Mouse (Mus musculus) neural tube, embryonic 15.5 days (tissue): ENCODE results near the gene Ncf1. TPM values are rescaled to one million over a fixed set of nuclear protein-coding genes. Genes with fewer than 3 reads are reported as not detected.

Experiments
- ATAC-seq: fragments of 200-750 bp; cut with Nextera tagmentation; 2 replicates; pipeline ENCODE4 v1.8.0; 2017; ENCODE audit warnings: mild to moderate bottlenecking, moderate TSS enrichment, moderate library complexity; ENCODE audit not compliant: low FRiP score
- H3K27ac ChIP-seq: fragments of 300-500 bp; sonication (generic); replicated peaks from 2 replicates; pipeline ENCODE4 v1.5.1; 2015; ENCODE audit warnings: mild to moderate bottlenecking, inconsistent platforms
- H3K27me3 ChIP-seq: fragments of 300-500 bp; sonication (generic); replicated peaks from 2 replicates; pipeline ENCODE4 v1.6.1; 2015; ENCODE audit warnings: inconsistent platforms
- H3K36me3 ChIP-seq: fragments of 300-500 bp; sonication (generic); 2 replicates; pipeline ENCODE4 v1.6.1; 2015; ENCODE audit warnings: inconsistent platforms
- H3K4me1 ChIP-seq: fragments of 300-500 bp; sonication (generic); 2 replicates; pipeline ENCODE4 v1.6.1; 2015; ENCODE audit warnings: inconsistent platforms
- H3K4me2 ChIP-seq: fragments of 300-500 bp; sonication (generic); 2 replicates; pipeline ENCODE4 v1.6.1; 2015; ENCODE audit warnings: inconsistent platforms, mild to moderate bottlenecking, moderate library complexity
- H3K4me3 ChIP-seq: fragments of 300-500 bp; sonication (generic); replicated peaks from 2 replicates; pipeline ENCODE4 v1.5.1; 2015; ENCODE audit warnings: mild to moderate bottlenecking, inconsistent platforms
- H3K9ac ChIP-seq: fragments of 300-500 bp; sonication (generic); replicated peaks from 2 replicates; pipeline ENCODE4 v1.6.1; 2015; ENCODE audit warnings: mild to moderate bottlenecking, inconsistent platforms
- H3K9me3 ChIP-seq: fragments of 300-500 bp; sonication (generic); replicated peaks from 2 replicates; pipeline ENCODE4 v1.6.1; 2016; ENCODE audit warnings: inconsistent platforms
- WGBS: fragments of 180-500 bp; shearing (Covaris S2); methylation state at CpG from one replicate; pipeline ENCODE4 v1.1.7; 2015; ENCODE audit warnings: mixed read lengths; 5-methylcytosine and 5-hydroxymethylcytosine counted together
- polyA plus RNA-seq: library from polyadenylated mRNA; unstranded; fragments of >200 nt; fragmentation: Nextera tagmentation; extraction: Ambion mirVana; gene quantifications from 2 replicates; pipeline ENCODE4 v1.2.1, GENCODE M21; 2015

The Ncf1 gene
- polyA plus RNA-seq, 1 experiment from 2014 or later: 2.5 TPM

DNA sequence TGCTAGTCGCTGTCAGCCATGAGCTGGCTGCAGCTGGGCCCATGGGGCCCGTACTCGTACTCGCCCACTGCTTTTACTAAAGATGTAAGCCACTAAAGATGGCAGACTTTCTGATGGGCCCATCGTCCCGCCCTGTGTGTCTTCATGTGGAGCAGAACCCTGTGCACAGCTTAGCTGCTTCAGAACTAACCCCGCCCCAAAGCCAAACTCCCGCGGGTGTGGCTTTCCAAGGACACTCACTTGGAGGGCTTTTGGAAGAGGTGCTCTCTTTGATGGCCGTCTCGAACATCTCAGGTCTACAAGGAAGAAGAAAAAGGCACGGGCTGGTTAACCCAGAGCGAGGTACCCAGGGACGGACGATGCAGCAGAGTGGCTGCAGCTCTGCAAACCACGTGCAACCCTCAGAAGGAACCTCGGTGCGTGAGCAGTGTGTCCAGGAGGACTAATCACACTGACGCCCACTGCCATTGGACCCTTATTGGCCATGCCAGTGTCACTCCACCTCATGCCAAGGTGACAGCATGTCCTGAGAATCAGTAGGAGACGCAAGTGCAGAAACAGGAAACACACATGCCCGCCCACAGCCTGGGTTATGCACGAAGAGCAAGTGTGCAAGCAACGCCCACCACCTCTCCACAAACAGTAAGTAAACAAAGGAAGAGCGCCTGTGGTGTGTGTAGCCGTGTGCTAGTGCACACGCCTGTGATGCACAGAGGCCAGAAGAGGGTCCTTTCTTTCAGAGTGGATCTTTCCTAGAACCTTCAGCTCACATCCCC lies 14.4 kb upstream of the Ncf1 start:
- no peak overlapping the region for H3K4me2 ChIP-seq
- no peaks in the 10 kb centered on the region for H3K9me3 ChIP-seq
- no peak overlapping the region for H3K4me3 ChIP-seq
- H3K27me3 ChIP-seq: no peaks in the 10 kb centered on the region
- no peak overlapping the region for H3K27ac ChIP-seq
- no peak overlapping the region for H3K9ac ChIP-seq
- peaks cover 100% of the 10 kb centered on the region for H3K36me3 ChIP-seq
- no peak for ATAC-seq
- no peaks in the 10 kb centered on the region for H3K4me1 ChIP-seq
- 95% methylated on average over 26 of the region's 26 CpGs for WGBS

GRCm38 (mm10) chr5:134241831-134242230 lies 12.4 kb upstream of the Ncf1 start:
- Histone ChIP-seq H3K9ac (no peak overlapping the region), H3K4me2 (no peak overlapping the region), H3K27ac (no peak overlapping the region), H3K4me3 (no peak overlapping the region), H3K9me3 (no peaks in the 10 kb centered on the region), H3K36me3 (peaks cover 100% of the 10 kb centered on the region), H3K27me3 (no peaks in the 10 kb centered on the region), H3K4me1 (no peaks in the 10 kb centered on the region)
- WGBS: 78% methylated on average over 5 of the region's 5 CpGs
- no peak for ATAC-seq

GRCm38 (mm10) chr5:134237936-134238760 lies 8.7 kb upstream of the Ncf1 start:
- Histone ChIP-seq H3K4me2 (no peak overlapping the region), H3K4me3 (no peak overlapping the region), H3K27ac (0 out of 2 replicates have a peak overlapping the region, but pooled peaks have one; percentile 23), H3K36me3 (peaks cover 75% of the 10 kb centered on the region), H3K27me3 (no peaks in the 10 kb centered on the region), H3K9ac (no peak overlapping the region), H3K4me1 (peaks cover 10% of the 10 kb centered on the region), H3K9me3 (no peaks in the 10 kb centered on the region)
- ATAC-seq: no peak
- WGBS: 55% methylated on average over 28 of the region's 28 CpGs

GRCm38 (mm10) chr5:134237508-134237907 lies 8.1 kb upstream of the Ncf1 start:
- peaks cover 10% of the 10 kb centered on the region for H3K4me1 ChIP-seq
- H3K36me3 ChIP-seq: peaks cover 69% of the 10 kb centered on the region
- no peak overlapping the region for H3K9ac ChIP-seq
- no peaks in the 10 kb centered on the region for H3K27me3 ChIP-seq
- no peak overlapping the region for H3K4me3 ChIP-seq
- no peaks in the 10 kb centered on the region for H3K9me3 ChIP-seq
- H3K4me2 ChIP-seq: no peak overlapping the region
- 89% methylated on average over 11 of the region's 11 CpGs for WGBS
- H3K27ac ChIP-seq: no peak overlapping the region
- ATAC-seq: no peak

DNA sequence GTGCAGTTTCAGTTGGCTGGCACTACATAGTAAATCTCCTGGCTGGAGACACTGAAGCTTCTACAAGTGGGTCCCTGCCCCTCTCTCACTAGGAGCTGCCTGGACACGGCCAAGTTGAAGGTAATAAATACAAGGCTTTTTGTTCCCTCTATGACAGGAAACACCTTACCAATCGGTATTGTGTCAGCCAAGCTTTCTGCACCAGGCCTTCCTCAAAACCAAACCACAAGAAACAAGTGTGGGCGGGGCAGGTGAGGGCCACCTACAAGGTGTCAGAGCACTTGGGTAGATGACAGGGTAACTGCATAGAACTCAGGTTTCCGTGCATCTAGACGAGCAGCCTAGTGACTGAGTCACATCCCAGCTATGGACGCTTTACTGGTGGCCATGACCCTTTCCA lies 7.4 kb upstream of the Ncf1 start:
- Histone ChIP-seq H3K4me3 (no peak overlapping the region), H3K9ac (no peak overlapping the region), H3K4me2 (no peak overlapping the region), H3K9me3 (no peaks in the 10 kb centered on the region), H3K27ac (no peak overlapping the region), H3K4me1 (peaks cover 10% of the 10 kb centered on the region), H3K27me3 (no peaks in the 10 kb centered on the region), H3K36me3 (peaks cover 62% of the 10 kb centered on the region)
- no peak for ATAC-seq
- 82% methylated on average over 6 of the region's 6 CpGs for WGBS

GRCm38 (mm10) chr5:134236241-134236640 lies 6.8 kb upstream of the Ncf1 start:
- H3K27ac ChIP-seq: no peak overlapping the region
- H3K27me3 ChIP-seq: no peaks in the 10 kb centered on the region
- 92% methylated on average over 3 of the region's 3 CpGs for WGBS
- H3K4me1 ChIP-seq: peaks cover 10% of the 10 kb centered on the region
- H3K4me3 ChIP-seq: no peak overlapping the region
- no peak for ATAC-seq
- H3K9ac ChIP-seq: no peak overlapping the region
- no peaks in the 10 kb centered on the region for H3K9me3 ChIP-seq
- H3K36me3 ChIP-seq: peaks cover 56% of the 10 kb centered on the region
- no peak overlapping the region for H3K4me2 ChIP-seq

DNA sequence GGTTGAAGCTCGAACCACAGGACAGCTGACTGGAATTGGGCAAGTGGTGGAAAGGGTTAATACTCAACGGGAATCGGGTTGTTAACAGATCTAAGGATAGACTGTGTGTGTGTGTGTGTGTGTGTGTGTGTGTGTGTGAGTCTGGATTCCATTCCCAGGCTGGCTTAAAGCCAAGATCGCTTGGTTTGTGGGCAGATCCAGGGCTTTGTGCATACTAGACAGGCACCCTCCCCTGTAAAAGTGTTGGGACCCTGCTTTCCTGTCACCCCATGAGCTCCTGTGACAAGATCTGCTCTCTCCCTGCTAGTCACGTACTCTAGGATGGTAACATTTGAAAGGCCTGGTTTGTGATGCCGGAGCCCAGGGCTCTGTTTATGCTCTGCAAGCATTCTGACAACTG lies 5.7 kb upstream of the Ncf1 start:
- H3K4me3 ChIP-seq: no peak overlapping the region
- no peak overlapping the region for H3K4me2 ChIP-seq
- ATAC-seq: no peak; the same call in 1 of the 2 replicates
- no peak overlapping the region for H3K9ac ChIP-seq
- WGBS: 44% methylated on average over 6 of the region's 6 CpGs
- peaks cover 45% of the 10 kb centered on the region for H3K36me3 ChIP-seq
- no peaks in the 10 kb centered on the region for H3K9me3 ChIP-seq
- H3K27ac ChIP-seq: no peak overlapping the region
- H3K27me3 ChIP-seq: no peaks in the 10 kb centered on the region
- peaks cover 10% of the 10 kb centered on the region for H3K4me1 ChIP-seq

GRCm38 (mm10) chr5:134234205-134234604 lies 4.8 kb upstream of the Ncf1 start:
- Histone ChIP-seq H3K27me3 (no peaks in the 10 kb centered on the region), H3K9ac (no peak overlapping the region), H3K9me3 (no peaks in the 10 kb centered on the region), H3K4me2 (no peak overlapping the region), H3K27ac (0 out of 2 replicates have a peak overlapping the region, but pooled peaks have one; percentile 28), H3K4me1 (peaks cover 10% of the 10 kb centered on the region), H3K4me3 (no peak overlapping the region), H3K36me3 (peaks cover 36% of the 10 kb centered on the region)
- no peak for ATAC-seq
- WGBS: 64% methylated on average over 2 of the region's 2 CpGs

DNA sequence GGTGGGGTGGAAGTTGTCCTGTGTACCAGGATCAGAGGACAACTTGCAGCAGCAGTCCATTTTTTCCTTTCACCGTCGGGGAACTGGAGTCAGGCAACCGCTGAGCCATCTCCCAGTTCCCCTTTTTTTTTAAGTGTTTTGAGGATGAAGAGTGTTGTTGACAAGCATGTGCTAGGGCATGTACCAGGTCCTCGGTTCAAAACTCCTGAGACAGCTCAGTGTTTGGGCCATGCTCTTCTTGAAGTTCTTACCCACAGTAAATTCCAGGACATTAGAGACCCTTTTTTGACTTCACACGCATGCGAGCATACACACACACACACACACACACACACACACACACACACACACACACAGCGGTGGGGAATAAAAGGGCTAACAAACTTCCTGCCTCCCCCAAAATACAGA lies 3.8 kb upstream of the Ncf1 start:
- Histone ChIP-seq H3K9me3 (no peaks in the 10 kb centered on the region), H3K4me2 (no peak overlapping the region), H3K27ac (no peak overlapping the region), H3K9ac (no peak overlapping the region), H3K4me1 (peaks cover 10% of the 10 kb centered on the region), H3K4me3 (no peak overlapping the region), H3K36me3 (peaks cover 26% of the 10 kb centered on the region), H3K27me3 (no peaks in the 10 kb centered on the region)
- 53% methylated on average over 7 of the region's 7 CpGs for WGBS
- ATAC-seq: no peak

GRCm38 (mm10) chr5:134232568-134232967 lies 3.1 kb upstream of the Ncf1 start:
- Histone ChIP-seq H3K9ac (no peak overlapping the region), H3K4me1 (peaks cover 10% of the 10 kb centered on the region), H3K9me3 (no peaks in the 10 kb centered on the region), H3K36me3 (peaks cover 19% of the 10 kb centered on the region), H3K4me2 (no peak overlapping the region), H3K27ac (no peak overlapping the region), H3K4me3 (no peak overlapping the region), H3K27me3 (no peaks in the 10 kb centered on the region)
- no peak for ATAC-seq
- 12% methylated on average over 7 of the region's 7 CpGs for WGBS

DNA sequence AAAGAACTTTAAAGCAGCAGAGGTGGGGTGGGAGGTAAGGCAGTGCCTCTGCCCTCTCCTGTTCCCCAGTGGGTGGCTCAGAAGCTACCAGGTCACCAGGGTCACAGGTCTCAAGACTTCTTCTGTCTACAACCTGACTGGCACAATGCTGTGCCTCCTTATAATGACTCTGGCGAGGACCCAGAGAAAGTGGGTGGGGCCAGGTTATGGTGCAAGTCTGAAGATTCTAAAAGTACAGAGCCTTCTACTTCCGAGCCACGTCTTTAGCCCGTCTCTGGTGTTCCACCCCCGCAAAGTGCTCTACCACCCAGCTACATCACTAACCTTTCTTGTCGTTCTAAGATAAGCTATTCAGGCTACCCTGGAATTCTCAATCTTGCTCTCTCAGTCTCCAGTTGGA lies 2.7 kb upstream of the Ncf1 start:
- H3K27ac ChIP-seq: no peak overlapping the region
- H3K36me3 ChIP-seq: peaks cover 15% of the 10 kb centered on the region
- no peaks in the 10 kb centered on the region for H3K27me3 ChIP-seq
- H3K4me3 ChIP-seq: no peak overlapping the region
- no peak for ATAC-seq
- H3K4me1 ChIP-seq: peaks cover 10% of the 10 kb centered on the region
- H3K9ac ChIP-seq: no peak overlapping the region
- no peak overlapping the region for H3K4me2 ChIP-seq
- 64% methylated on average over 6 of the region's 6 CpGs for WGBS
- no peaks in the 10 kb centered on the region for H3K9me3 ChIP-seq

DNA sequence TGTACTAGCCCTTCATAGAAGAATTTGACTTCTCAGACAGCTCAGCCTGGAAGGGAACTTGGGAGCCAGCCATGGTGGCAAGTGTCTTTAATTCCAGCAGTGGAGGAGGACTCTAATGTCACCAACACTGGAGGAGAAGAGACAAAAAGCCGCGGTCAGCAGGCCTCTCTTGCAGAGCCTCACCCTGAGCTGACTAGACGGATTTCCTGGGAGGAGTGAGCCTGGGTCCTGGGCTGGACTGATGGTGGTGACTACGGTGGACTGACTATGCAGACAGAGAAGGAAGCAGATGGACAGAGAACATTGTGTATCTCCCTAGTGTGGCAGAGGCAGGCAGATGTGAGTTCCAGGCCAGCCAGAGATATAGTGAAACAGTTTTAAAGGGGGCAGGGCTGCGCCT lies 2.0 kb upstream of the Ncf1 start:
- Histone ChIP-seq H3K27ac (no peak overlapping the region), H3K9me3 (no peaks in the 10 kb centered on the region), H3K4me2 (no peak overlapping the region), H3K9ac (no peak overlapping the region), H3K4me3 (no peak overlapping the region), H3K27me3 (no peaks in the 10 kb centered on the region), H3K4me1 (peaks cover 10% of the 10 kb centered on the region), H3K36me3 (peaks cover 8% of the 10 kb centered on the region)
- WGBS: 84% methylated on average over 5 of the region's 5 CpGs
- ATAC-seq: no peak
